Comparison of ENCODE assay signal across 26 mouse cellular contexts in the genomic region with DNA sequence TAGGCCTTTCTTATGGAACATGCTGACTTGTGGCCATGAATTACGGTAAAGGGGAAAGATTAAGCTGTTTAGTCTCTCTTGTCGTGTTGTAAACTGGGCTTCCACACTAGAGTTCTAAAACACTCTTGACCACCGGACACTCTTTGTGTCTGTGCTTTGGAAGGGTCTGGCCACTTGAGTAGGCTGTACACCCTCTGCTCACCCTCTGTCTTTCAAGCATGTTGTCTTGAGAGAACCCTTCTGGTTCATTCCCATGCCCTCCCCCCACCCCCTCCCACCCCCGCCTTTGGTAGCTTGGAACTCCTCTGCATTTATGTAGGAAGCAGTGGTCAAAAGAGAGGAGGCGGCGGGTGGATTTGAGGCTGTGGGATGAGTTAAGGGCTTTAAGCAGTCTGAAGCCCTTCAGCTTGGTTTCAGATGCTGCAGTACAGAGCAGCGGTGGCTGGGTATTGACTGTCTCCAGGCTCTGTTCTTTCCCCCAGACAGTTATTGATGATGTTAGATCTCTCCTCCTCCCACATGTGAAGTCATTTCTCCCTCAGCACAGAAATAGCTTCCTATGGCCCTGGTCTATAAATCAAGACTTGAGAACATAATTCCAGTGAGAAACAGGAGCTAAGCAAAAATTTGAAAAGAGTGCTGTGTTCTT.
DNase-seq lines count a peak whose midpoint lies in the region; ATAC-seq and TF ChIP-seq lines count a peak whose summit lies in the region.
"Had no signal": no experiment of that assay in that cellular context is flagged by ENCODE, and none has a peak within 500 bp of the region (broad histone marks: within the 10 kb centered on the region; RNA-seq: fewer than 3 reads in every experiment).

No protein-coding gene starts in this region.

- no peak overlapping the region for H3K9ac ChIP-seq in hindbrain, embryonic 13.5 days
- no peak overlapping the region for H3K9ac ChIP-seq in kidney, embryonic 15.5 days
- no peak overlapping the region for H3K9ac ChIP-seq in stomach, embryonic 14.5 days (replicated peaks; ENCODE audit: low read depth, low read length)
- no peak overlapping the region for H3K9ac ChIP-seq in stomach, postnatal 0 days (ENCODE audit: low read length)
- H3K9ac ChIP-seq: embryonic facial prominence, embryonic 15.5 days; forebrain, embryonic 13.5 days; heart, embryonic 15.5 days; limb, embryonic 13.5 days; lung, embryonic 15.5 days; midbrain, embryonic 12.5 days had no signal

- no peaks in the 10 kb centered on the region; the same call in 1 of the 2 replicates for H3K4me1 ChIP-seq in hindbrain, embryonic 13.5 days (replicated peaks)
- H3K4me1 ChIP-seq in hindbrain, embryonic 10.5 days (replicated peaks) = 0 out of 2 replicates have a peak, but pooled peaks cover 6% of the 10 kb centered on the region
- peaks cover 12% of the 10 kb centered on the region for H3K4me1 ChIP-seq in kidney, embryonic 15.5 days
- peaks cover 7% of the 10 kb centered on the region; the same call in 1 of the 2 replicates for H3K4me1 ChIP-seq in stomach, embryonic 14.5 days (ENCODE audit: control insufficient read depth, insufficient read depth, low read length)
- no peaks in the 10 kb centered on the region for H3K4me1 ChIP-seq in stomach, postnatal 0 days (replicated peaks; ENCODE audit: control insufficient read depth, insufficient read depth)
- H3K4me1 ChIP-seq: embryonic facial prominence, embryonic 10.5 days; forebrain, embryonic 13.5 days; midbrain, embryonic 12.5 days had no signal

- WGBS in hindbrain, embryonic 13.5 days = 81% methylated on average over 7 of the region's 7 CpGs
- 83% methylated on average over 7 of the region's 7 CpGs for WGBS in hindbrain, embryonic 10.5 days
- 48% methylated on average over 7 of the region's 7 CpGs for WGBS in kidney, embryonic 15.5 days
- WGBS in stomach, embryonic 14.5 days = 60% methylated on average over 7 of the region's 7 CpGs
- WGBS in stomach, postnatal 0 days = 60% methylated on average over 7 of the region's 7 CpGs

- H3K27me3 ChIP-seq in hindbrain, embryonic 13.5 days = no peaks in the 10 kb centered on the region
- no peaks in the 10 kb centered on the region for H3K27me3 ChIP-seq in hindbrain, embryonic 10.5 days (ENCODE audit: insufficient read depth, poor library complexity, severe bottlenecking)
- no peaks in the 10 kb centered on the region for H3K27me3 ChIP-seq in kidney, embryonic 15.5 days
- H3K27me3 ChIP-seq in stomach, embryonic 14.5 days (ENCODE audit: control insufficient read depth, insufficient read depth, low read length) = no peaks in the 10 kb centered on the region
- H3K27me3 ChIP-seq in stomach, postnatal 0 days (ENCODE audit: control insufficient read depth, insufficient read depth, low read length) = no peaks in the 10 kb centered on the region
- H3K27me3 ChIP-seq: embryonic facial prominence, embryonic 15.5 days; forebrain, embryonic 13.5 days; heart, embryonic 15.5 days; limb, embryonic 13.5 days; lung, embryonic 15.5 days; midbrain, embryonic 12.5 days had no signal

- H3K27ac ChIP-seq in hindbrain, embryonic 13.5 days = no peak overlapping the region
- H3K27ac ChIP-seq in hindbrain, embryonic 10.5 days = no peak overlapping the region
- H3K27ac ChIP-seq in kidney, embryonic 15.5 days = peak overlapping the region; percentile 4; the same call in 1 of the 2 replicates
- no peak overlapping the region for H3K27ac ChIP-seq in stomach, embryonic 14.5 days (ENCODE audit: low read length)
- H3K27ac ChIP-seq in stomach, postnatal 0 days (replicated peaks) = no peak overlapping the region
- H3K27ac ChIP-seq: embryonic facial prominence, embryonic 10.5 days; embryonic facial prominence, embryonic 15.5 days; forebrain, embryonic 13.5 days; heart, embryonic 10.5 days; heart, embryonic 15.5 days; limb, embryonic 13.5 days; lung, embryonic 15.5 days; midbrain, embryonic 12.5 days had no signal

- no peak overlapping the region for H3K4me2 ChIP-seq in hindbrain, embryonic 13.5 days
- no peak overlapping the region for H3K4me2 ChIP-seq in kidney, embryonic 15.5 days
- no peak overlapping the region for H3K4me2 ChIP-seq in stomach, embryonic 14.5 days (replicated peaks; ENCODE audit: low read depth, low read length)
- H3K4me2 ChIP-seq in stomach, postnatal 0 days (replicated peaks; ENCODE audit: low read depth) = no peak overlapping the region
- H3K4me2 ChIP-seq: embryonic facial prominence, embryonic 15.5 days; forebrain, embryonic 13.5 days; heart, embryonic 15.5 days; limb, embryonic 13.5 days; liver, embryonic 11.5 days; lung, embryonic 15.5 days; midbrain, embryonic 12.5 days had no signal

- H3K4me3 ChIP-seq in hindbrain, embryonic 13.5 days = no peak overlapping the region
- no peak overlapping the region for H3K4me3 ChIP-seq in hindbrain, embryonic 10.5 days
- no peak overlapping the region for H3K4me3 ChIP-seq in kidney, embryonic 15.5 days (replicated peaks)
- H3K4me3 ChIP-seq in stomach, embryonic 14.5 days (ENCODE audit: low read depth, low read length) = no peak overlapping the region
- no peak overlapping the region for H3K4me3 ChIP-seq in stomach, postnatal 0 days (ENCODE audit: low read depth, low read length)
- H3K4me3 ChIP-seq: embryonic facial prominence, embryonic 10.5 days; embryonic facial prominence, embryonic 15.5 days; forebrain, embryonic 13.5 days; heart, embryonic 10.5 days; heart, embryonic 15.5 days; limb, embryonic 13.5 days; lung, embryonic 15.5 days; midbrain, embryonic 12.5 days had no signal

- TF ChIP-seq EP300 in stomach, postnatal 0 days (optimal IDR thresholded peaks at IDR 0.05) = no peak

- no peak for TF ChIP-seq CTCF in stomach, postnatal 0 days (IDR thresholded peaks at IDR 0.05; ENCODE audit: low read depth)

- H3K36me3 ChIP-seq in hindbrain, embryonic 13.5 days = no peaks in the 10 kb centered on the region
- peaks cover 7% of the 10 kb centered on the region; the same call in 1 of the 2 replicates for H3K36me3 ChIP-seq in hindbrain, embryonic 10.5 days
- H3K36me3 ChIP-seq in kidney, embryonic 15.5 days = 0 out of 2 replicates have a peak, but pooled peaks cover 4% of the 10 kb centered on the region
- H3K36me3 ChIP-seq in stomach, embryonic 14.5 days (ENCODE audit: control insufficient read depth, insufficient read depth, low read length) = no peaks in the 10 kb centered on the region
- no peaks in the 10 kb centered on the region for H3K36me3 ChIP-seq in stomach, postnatal 0 days (ENCODE audit: control insufficient read depth, insufficient read depth, low read length)
- H3K36me3 ChIP-seq: embryonic facial prominence, embryonic 15.5 days; heart, embryonic 15.5 days; limb, embryonic 13.5 days; lung, embryonic 15.5 days; midbrain, embryonic 12.5 days had no signal

- peak; percentile 49; the same call in 1 of the 2 replicates for ATAC-seq in hindbrain, embryonic 13.5 days (ENCODE audit: low FRiP score)
- peak; percentile 62 for ATAC-seq in kidney, embryonic 15.5 days (replicated peaks; ENCODE audit: low FRiP score)
- ATAC-seq in stomach, embryonic 14.5 days (ENCODE audit: insufficient number of reproducible peaks, insufficient read depth, low FRiP score, low read depth) = peak; percentile 49; the same call in 1 of the 2 replicates
- no peak for ATAC-seq in stomach, postnatal 0 days (ENCODE audit: low FRiP score, low TSS enrichment)
- ATAC-seq: CD4-positive, CD25-positive, alpha-beta regulatory T cell, adult 4 months; forebrain, embryonic 13.5 days had no signal

- DNase-seq in hindbrain, embryonic 10.5 days (ENCODE audit: low spot score) = no peak
- no peak for DNase-seq in kidney, adult 8-10 months
- no peak for DNase-seq in stomach, postnatal 0 days (ENCODE audit: low spot score)
- no peak for DNase-seq in right cerebral cortex, postnatal 4 days
- DNase-seq: adrenal gland, postnatal 14 days; cerebellum, adult 11 months; cerebellum, adult 9-10 months; cerebellum, postnatal 36 days; gastrocnemius, postnatal 10 days; heart, postnatal 36 days; kidney, adult 11 months; right cerebral cortex, postnatal 25 days; thymus, postnatal 14 days had no signal

- H3K9me3 ChIP-seq in hindbrain, embryonic 13.5 days = no peaks in the 10 kb centered on the region
- no peaks in the 10 kb centered on the region for H3K9me3 ChIP-seq in hindbrain, embryonic 10.5 days
- H3K9me3 ChIP-seq in kidney, embryonic 15.5 days (replicated peaks) = no peaks in the 10 kb centered on the region
- H3K9me3 ChIP-seq in stomach, embryonic 14.5 days (ENCODE audit: control insufficient read depth, low read depth, low read length) = no peaks in the 10 kb centered on the region
- no peaks in the 10 kb centered on the region for H3K9me3 ChIP-seq in stomach, postnatal 0 days (ENCODE audit: control insufficient read depth, low read length)
- H3K9me3 ChIP-seq: embryonic facial prominence, embryonic 10.5 days; embryonic facial prominence, embryonic 15.5 days; forebrain, embryonic 13.5 days; heart, embryonic 10.5 days; heart, embryonic 15.5 days; limb, embryonic 13.5 days; lung, embryonic 15.5 days; midbrain, embryonic 12.5 days had no signal
